21 mouse cellular contexts compared by ENCODE assay signal in genomic region chr13:34054983-34055382, GRCm38 (mm10). TPM values are rescaled to one million over a fixed set of nuclear protein-coding genes. Genes with fewer than 3 reads are reported as not detected.
DNase-seq lines count a peak whose midpoint lies in the region; ATAC-seq and TF ChIP-seq lines count a peak whose summit lies in the region.
"Had no signal": no experiment of that assay in that cellular context is flagged by ENCODE, and none has a peak within 500 bp of the region (broad histone marks: within the 10 kb centered on the region; RNA-seq: fewer than 3 reads in every experiment).

No protein-coding gene starts in this region.

- H3K79me2 ChIP-seq in liver, adult 2 months (ENCODE audit: control insufficient read depth, insufficient read depth, low read length), result no peaks in the 10 kb centered on the region; the same call in 1 of the 2 replicates

- no peak overlapping the region for H3K4me3 ChIP-seq in liver, adult 2 months (ENCODE audit: insufficient read depth, low read depth, low read length)
- H3K4me3 ChIP-seq in intestine, embryonic 15.5 days (replicated peaks), result no peak overlapping the region
- H3K4me3 ChIP-seq in kidney, embryonic 16.5 days (ENCODE audit: low read length), result no peak overlapping the region
- no peak overlapping the region for H3K4me3 ChIP-seq in liver, embryonic 15.5 days (replicated peaks)
- H3K4me3 ChIP-seq: embryonic facial prominence, embryonic 15.5 days; hindbrain, embryonic 12.5 days; midbrain, embryonic 12.5 days; neural tube, embryonic 12.5 days had no signal

- ATAC-seq in intestine, embryonic 15.5 days, result peak; percentile 93
- ATAC-seq in kidney, embryonic 16.5 days (ENCODE audit: low FRiP score, low TSS enrichment), result peak; percentile 55
- ATAC-seq in liver, embryonic 15.5 days (ENCODE audit: insufficient read depth), result peak; percentile 78
- ATAC-seq: forebrain, embryonic 16.5 days had no signal

- no peak for TF ChIP-seq CTCF in liver, adult 2 months (IDR thresholded peaks at IDR 0.05; ENCODE audit: low read depth, low read length)

- peaks cover 29% of the 10 kb centered on the region for H3K4me1 ChIP-seq in liver, adult 2 months (ENCODE audit: control insufficient read depth, insufficient read depth, low read length)
- H3K4me1 ChIP-seq in intestine, embryonic 15.5 days (replicated peaks), result 0 out of 2 replicates have a peak, but pooled peaks cover 2% of the 10 kb centered on the region
- H3K4me1 ChIP-seq in kidney, embryonic 16.5 days (ENCODE audit: insufficient read depth, low read length), result peaks cover 11% of the 10 kb centered on the region
- H3K4me1 ChIP-seq in liver, embryonic 15.5 days (replicated peaks), result 0 out of 2 replicates have a peak, but pooled peaks cover 10% of the 10 kb centered on the region
- H3K4me1 ChIP-seq: embryonic facial prominence, embryonic 15.5 days; hindbrain, embryonic 12.5 days; midbrain, embryonic 12.5 days; neural tube, embryonic 12.5 days had no signal

- no peaks in the 10 kb centered on the region for H3K27me3 ChIP-seq in liver, adult 2 months (ENCODE audit: control insufficient read depth, insufficient read depth, low read length)
- H3K27me3 ChIP-seq in intestine, embryonic 15.5 days (replicated peaks), result no peaks in the 10 kb centered on the region
- H3K27me3 ChIP-seq in kidney, embryonic 16.5 days (ENCODE audit: insufficient read depth, low read length), result no peaks in the 10 kb centered on the region
- no peaks in the 10 kb centered on the region for H3K27me3 ChIP-seq in liver, embryonic 15.5 days
- H3K27me3 ChIP-seq: CH12.LX; embryonic facial prominence, embryonic 15.5 days; hindbrain, embryonic 12.5 days; midbrain, embryonic 12.5 days; neural tube, embryonic 12.5 days had no signal

- H3K27ac ChIP-seq in liver, adult 2 months (replicated peaks; ENCODE audit: insufficient read depth, low read depth, low read length), result peak overlapping the region; percentile 100
- H3K27ac ChIP-seq in intestine, embryonic 15.5 days, result 0 out of 2 replicates have a peak overlapping the region, but pooled peaks have one; percentile 28
- peak overlapping the region; percentile 26; the same call in 1 of the 2 replicates for H3K27ac ChIP-seq in kidney, embryonic 16.5 days (ENCODE audit: low read length)
- H3K27ac ChIP-seq in liver, embryonic 15.5 days (replicated peaks), result peak overlapping the region; percentile 80
- H3K27ac ChIP-seq: embryonic facial prominence, embryonic 15.5 days; hindbrain, embryonic 12.5 days; midbrain, embryonic 12.5 days; neural tube, embryonic 12.5 days had no signal

- H3K4me2 ChIP-seq in intestine, embryonic 15.5 days (replicated peaks), result no peak overlapping the region
- no peak overlapping the region for H3K4me2 ChIP-seq in kidney, embryonic 16.5 days (replicated peaks; ENCODE audit: low read depth, low read length)
- no peak overlapping the region for H3K4me2 ChIP-seq in liver, embryonic 15.5 days
- H3K4me2 ChIP-seq: embryonic facial prominence, embryonic 15.5 days; heart, embryonic 11.5 days; hindbrain, embryonic 12.5 days; midbrain, embryonic 12.5 days; neural tube, embryonic 12.5 days had no signal

- 18% methylated on average over 3 of the region's 3 CpGs for WGBS in liver, adult 2 months
- WGBS in intestine, embryonic 15.5 days, result 69% methylated on average over 3 of the region's 3 CpGs
- 77% methylated on average over 3 of the region's 3 CpGs for WGBS in kidney, embryonic 16.5 days
- WGBS in liver, embryonic 15.5 days (ENCODE audit: insufficient replicate concordance), result 58% methylated on average over 3 of the region's 3 CpGs

- TF ChIP-seq POLR2A in liver, adult 2 months (IDR thresholded peaks at IDR 0.05; ENCODE audit: extremely low read depth, insufficient read depth, low read length), result no peak

- peaks cover 43% of the 10 kb centered on the region for H3K36me3 ChIP-seq in liver, adult 2 months (ENCODE audit: control insufficient read depth, insufficient read depth, low read length)
- no peaks in the 10 kb centered on the region for H3K36me3 ChIP-seq in intestine, embryonic 15.5 days
- H3K36me3 ChIP-seq in kidney, embryonic 16.5 days (ENCODE audit: insufficient read depth, low read length), result peaks cover 10% of the 10 kb centered on the region
- H3K36me3 ChIP-seq in liver, embryonic 15.5 days (replicated peaks), result peaks cover 17% of the 10 kb centered on the region

- peak overlapping the region; percentile 71 for H3K9ac ChIP-seq in liver, adult 2 months (ENCODE audit: low read depth, low read length)
- H3K9ac ChIP-seq in intestine, embryonic 15.5 days, result no peak overlapping the region
- no peak overlapping the region for H3K9ac ChIP-seq in kidney, embryonic 16.5 days (replicated peaks; ENCODE audit: low read length)
- H3K9ac ChIP-seq in liver, embryonic 15.5 days, result no peak overlapping the region
- H3K9ac ChIP-seq: embryonic facial prominence, embryonic 15.5 days; hindbrain, embryonic 12.5 days; midbrain, embryonic 12.5 days; neural tube, embryonic 12.5 days had no signal

- peak; percentile 99 for DNase-seq in liver, adult 2 months (ENCODE audit: extremely low read depth, low read depth, low spot score)
- no peak for DNase-seq in liver
- DNase-seq in cerebellum, postnatal 4 days (ENCODE audit: low spot score in 2 of 2), result no peak
- DNase-seq in neural tube, embryonic 10.5 days (ENCODE audit: extremely low spot score, low spot score), result no peak
- DNase-seq in thymus, postnatal 36 days, result no peak
- DNase-seq: adrenal gland, postnatal 25 days; cerebellum, adult 11 months; cerebellum, postnatal 25 days; heart, postnatal 10 days; right cerebral cortex, adult 18-20 months; thymus, adult 2 months had no signal

- H3K9me3 ChIP-seq in intestine, embryonic 15.5 days, result no peaks in the 10 kb centered on the region
- no peaks in the 10 kb centered on the region for H3K9me3 ChIP-seq in kidney, embryonic 16.5 days (ENCODE audit: low read length)
- 0 out of 2 replicates have a peak, but pooled peaks cover 2% of the 10 kb centered on the region for H3K9me3 ChIP-seq in liver, embryonic 15.5 days (replicated peaks)
- H3K9me3 ChIP-seq: embryonic facial prominence, embryonic 15.5 days; midbrain, embryonic 12.5 days had no signal

RNA-seq across cellular contexts. Expression of gene Bphl, which starts 17.6 kb away (rescaled TPM):
- total RNA-seq in liver, adult 2 months (2014; rRNA removed), result 266 and 287 TPM in 2 replicates
- polyA plus RNA-seq in liver, adult 2 months (2012; rRNA removed), result 241 and 259 TPM in 2 replicates
- polyA plus RNA-seq in intestine, embryonic 15.5 days (2015; fragmentation: Nextera tagmentation; extraction: Ambion mirVana), result 57.6 and 60.4 TPM in 2 replicates
- 83.0 and 95.2 TPM in 2 replicates for polyA plus RNA-seq in kidney, embryonic 16.5 days (2015; fragmentation: Nextera tagmentation; extraction: Ambion mirVana)
- polyA plus RNA-seq in liver, embryonic 15.5 days (2015; fragmentation: Nextera tagmentation; extraction: Ambion mirVana), result 47.6 and 49.2 TPM in 2 replicates

RNA-seq across cellular contexts. Expression of gene Tubb2a, which starts 22.8 kb away (rescaled TPM):
- 27.5 and 56.4 TPM in 2 replicates for total RNA-seq in liver, adult 2 months (2014; rRNA removed)
- 569 and 614 TPM in 2 replicates for polyA plus RNA-seq in liver, adult 2 months (2012; rRNA removed)
- 170 TPM in 2 replicates for polyA plus RNA-seq in intestine, embryonic 15.5 days (2015; fragmentation: Nextera tagmentation; extraction: Ambion mirVana)
- 143 and 150 TPM in 2 replicates for polyA plus RNA-seq in kidney, embryonic 16.5 days (2015; fragmentation: Nextera tagmentation; extraction: Ambion mirVana)
- 62.6 and 74.2 TPM in 2 replicates for polyA plus RNA-seq in liver, embryonic 15.5 days (2015; fragmentation: Nextera tagmentation; extraction: Ambion mirVana)

RNA-seq across cellular contexts. Expression of gene Serpinb6a, which starts 52.4 kb away (rescaled TPM):
- 29.6 and 29.8 TPM in 2 replicates for total RNA-seq in liver, adult 2 months (2014; rRNA removed)
- polyA plus RNA-seq in liver, adult 2 months (2012; rRNA removed), result 7.2 and 7.4 TPM in 2 replicates
- 120 and 124 TPM in 2 replicates for polyA plus RNA-seq in intestine, embryonic 15.5 days (2015; fragmentation: Nextera tagmentation; extraction: Ambion mirVana)
- 66.7 and 72.8 TPM in 2 replicates for polyA plus RNA-seq in kidney, embryonic 16.5 days (2015; fragmentation: Nextera tagmentation; extraction: Ambion mirVana)
- 15.8 and 16.1 TPM in 2 replicates for polyA plus RNA-seq in liver, embryonic 15.5 days (2015; fragmentation: Nextera tagmentation; extraction: Ambion mirVana)

RNA-seq across cellular contexts. Expression of gene Ripk1, which starts 52.8 kb away (rescaled TPM):
- 21.6 and 27.0 TPM in 2 replicates for total RNA-seq in liver, adult 2 months (2014; rRNA removed)
- polyA plus RNA-seq in liver, adult 2 months (2012; rRNA removed), result 5.1 and 5.9 TPM in 2 replicates
- 20.4 and 20.8 TPM in 2 replicates for polyA plus RNA-seq in intestine, embryonic 15.5 days (2015; fragmentation: Nextera tagmentation; extraction: Ambion mirVana)
- polyA plus RNA-seq in kidney, embryonic 16.5 days (2015; fragmentation: Nextera tagmentation; extraction: Ambion mirVana), result 18.0 and 19.4 TPM in 2 replicates
- polyA plus RNA-seq in liver, embryonic 15.5 days (2015; fragmentation: Nextera tagmentation; extraction: Ambion mirVana), result 11.6 and 12.5 TPM in 2 replicates

Comparison
In these comparisons a context has a peak if more than half of its experiments do, and no peak if none do; other contexts are left out.
1. H3K27ac ChIP-seq: peak in every context shown above with its lines; median percentile 100 in liver, adult 2 months; 80 in liver, embryonic 15.5 days; 28 in intestine, embryonic 15.5 days; 26 in kidney, embryonic 16.5 days.